Mouse (Mus musculus): ENCODE measurements around the gene Tex45. TPM values are rescaled to one million over a fixed set of nuclear protein-coding genes. Genes with fewer than 3 reads are reported as not detected.

Tex45 gene
- polyA plus RNA-seq, 1 experiment, result not detected

DNA sequence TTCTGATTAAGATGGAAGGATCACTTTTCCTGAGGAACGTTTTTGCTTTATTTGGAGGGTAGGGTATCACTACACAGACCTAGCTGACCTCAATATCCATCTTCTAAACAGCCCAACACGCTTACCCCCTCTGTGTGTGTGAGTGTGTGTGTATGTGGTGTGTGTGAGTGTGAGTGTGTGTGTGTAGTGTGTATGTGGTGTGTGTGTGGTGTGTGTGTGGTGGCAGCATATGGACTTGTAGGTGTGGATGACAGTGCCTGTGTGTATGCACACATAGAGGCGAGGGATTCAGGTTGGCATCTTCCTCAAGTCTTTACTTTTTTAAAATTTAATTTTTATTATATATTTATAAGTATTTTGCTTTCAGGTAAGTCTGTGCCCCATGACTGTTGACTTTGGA lies 27.9 kb downstream of the Tex45 start:
- Histone ChIP-seq H3K4me2 (ENCODE audit: low read depth) (no peak overlapping the region), H3K27me3 (ENCODE audit: control insufficient read depth, insufficient read depth, insufficient read length) (no peaks in the 10 kb centered on the region), H3K36me3 (ENCODE audit: control insufficient read depth, insufficient read depth) (no peaks in the 10 kb centered on the region), H3K4me3 (no peak overlapping the region), H3ac (ENCODE audit: control insufficient read depth, insufficient read length) (no peak overlapping the region), H3K79me2 (ENCODE audit: control insufficient read depth, insufficient read depth) (peaks cover 6% of the 10 kb centered on the region)
- no peak for TF ChIP-seq SRF (IDR thresholded peaks at IDR 0.05; ENCODE audit: control insufficient read depth, insufficient read length, low read depth)
- TF ChIP-seq POLR2AphosphoS2 (IDR thresholded peaks at IDR 0.05; ENCODE audit: insufficient read length, low read depth), result peak; percentile 80

DNA sequence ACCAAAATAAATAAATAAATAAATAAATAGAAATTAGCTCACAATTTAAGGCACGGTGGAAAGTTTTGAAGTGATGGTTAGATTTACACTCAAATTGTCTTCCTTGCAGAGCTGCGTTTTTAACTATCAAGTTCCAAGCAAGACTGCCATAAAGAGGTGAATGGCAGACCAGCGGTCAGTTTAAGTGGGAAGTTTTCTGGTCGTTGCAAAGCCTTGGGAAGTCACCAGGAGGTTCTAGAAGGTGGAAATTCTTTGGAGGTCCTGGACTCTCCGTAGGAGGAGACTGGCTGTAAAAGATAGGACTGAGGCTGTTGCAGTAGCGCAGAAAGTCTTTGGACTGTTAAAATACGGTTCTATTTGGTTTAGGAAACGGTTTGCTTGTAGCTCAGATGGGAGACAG lies 29.1 kb downstream of the Tex45 start:
- peak overlapping the region; percentile 21 for H3ac ChIP-seq (ENCODE audit: control insufficient read depth, insufficient read length)
- peak overlapping the region; percentile 99 for H3K4me2 ChIP-seq (ENCODE audit: low read depth)
- no peaks in the 10 kb centered on the region for H3K36me3 ChIP-seq (ENCODE audit: control insufficient read depth, insufficient read depth)
- H3K27me3 ChIP-seq (ENCODE audit: control insufficient read depth, insufficient read depth, insufficient read length), result no peaks in the 10 kb centered on the region
- TF ChIP-seq MYOG (IDR thresholded peaks at IDR 0.05; ENCODE audit: control insufficient read depth in 1 of 3, insufficient read depth in 1 of 3, insufficient read length in 2 of 3, low read depth in 2 of 3), result no peak
- no peak for TF ChIP-seq POLR2AphosphoS2 (IDR thresholded peaks at IDR 0.05; ENCODE audit: insufficient read length, low read depth)
- TF ChIP-seq REST (IDR thresholded peaks at IDR 0.05; ENCODE audit: insufficient read depth, insufficient read length), result no peak
- TF ChIP-seq TCF3 (IDR thresholded peaks at IDR 0.05; ENCODE audit: insufficient read length, low read depth), result no peak
- no peak for TF ChIP-seq MYOD1 (IDR thresholded peaks at IDR 0.05; ENCODE audit: control insufficient read depth in 1 of 3, insufficient read length in 2 of 3, low read depth in 2 of 3)
- TF ChIP-seq E2F4 (IDR thresholded peaks at IDR 0.05; ENCODE audit: insufficient read depth), result no peak
- TF ChIP-seq TCF12 (IDR thresholded peaks at IDR 0.05; ENCODE audit: insufficient read depth, poor library complexity, severe bottlenecking), result no peak
- no peak for TF ChIP-seq SRF (IDR thresholded peaks at IDR 0.05; ENCODE audit: control insufficient read depth, insufficient read length, low read depth)
- no peak for TF ChIP-seq CEBPB (IDR thresholded peaks at IDR 0.05; ENCODE audit: insufficient read depth, poor library complexity, severe bottlenecking)
- no peak for TF ChIP-seq MAX (IDR thresholded peaks at IDR 0.05; ENCODE audit: low read depth)
- no peak for TF ChIP-seq POLR2A (IDR thresholded peaks at IDR 0.05; ENCODE audit: insufficient read length, low read depth)
- TF ChIP-seq USF1 (IDR thresholded peaks at IDR 0.05; ENCODE audit: low read depth), result no peak
- H3K4me3 ChIP-seq, result peak overlapping the region; percentile 53
- peaks cover 6% of the 10 kb centered on the region for H3K79me2 ChIP-seq (ENCODE audit: control insufficient read depth, insufficient read depth)

DNA sequence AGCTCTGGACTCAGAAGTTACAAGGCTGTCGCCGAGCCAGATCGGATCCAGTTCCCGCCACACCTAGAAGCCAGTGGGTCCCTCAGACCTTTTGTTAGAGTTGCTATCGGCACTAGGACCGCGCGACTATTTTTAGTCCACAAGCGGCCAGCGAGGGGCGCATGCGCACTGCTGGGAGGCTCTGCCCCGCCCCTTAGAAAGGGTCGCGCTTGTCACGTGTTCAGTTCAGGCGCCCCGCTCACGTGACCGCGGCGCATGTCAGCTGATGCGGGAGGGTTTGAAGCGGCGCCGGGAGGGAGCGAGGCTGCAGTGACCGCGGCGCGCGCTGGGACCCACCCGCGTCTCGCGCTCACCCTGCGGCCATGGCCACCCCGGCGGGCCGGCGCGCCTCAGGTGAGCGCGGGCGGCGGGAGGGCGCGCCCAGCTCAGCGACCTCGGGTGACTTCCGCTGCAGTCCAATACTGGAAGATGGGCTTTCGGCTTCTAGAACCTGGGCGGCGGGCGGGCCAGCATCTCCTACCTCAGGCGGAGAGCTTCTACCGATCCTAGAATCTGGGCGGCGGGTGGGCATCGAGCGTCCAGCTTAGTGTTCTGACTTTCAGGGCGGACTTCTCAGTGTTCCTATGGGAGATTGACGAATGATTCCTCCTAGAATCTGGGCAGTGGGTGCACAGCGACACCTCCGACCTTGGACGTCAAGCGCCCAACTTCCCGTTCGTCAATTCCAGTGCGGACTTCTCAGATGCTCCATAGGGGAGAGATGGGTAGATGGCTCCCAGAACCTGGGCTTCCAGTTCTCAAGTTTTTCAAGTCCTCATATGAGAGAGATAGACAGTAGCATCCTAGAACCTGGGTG lies 29.8 kb downstream of the Tex45 start, which contains the start of gene Mcoln1:
Gene Mcoln1 (plus strand): TSS at position 223 of the 856 bp plus-strand sequence.
- no peaks in the 10 kb centered on the region for H3K36me3 ChIP-seq (ENCODE audit: control insufficient read depth, insufficient read depth)
- TF ChIP-seq USF1 (IDR thresholded peaks at IDR 0.05; ENCODE audit: low read depth) (peak; percentile 99), TCF12 (IDR thresholded peaks at IDR 0.05; ENCODE audit: insufficient read depth, poor library complexity, severe bottlenecking) (no peak), CEBPB (IDR thresholded peaks at IDR 0.05; ENCODE audit: insufficient read depth, poor library complexity, severe bottlenecking) (no peak), POLR2AphosphoS2 (IDR thresholded peaks at IDR 0.05; ENCODE audit: insufficient read length, low read depth) (peak; percentile 89), POLR2A (IDR thresholded peaks at IDR 0.05; ENCODE audit: insufficient read length, low read depth) (peak; percentile 93), MYOD1 (IDR thresholded peaks at IDR 0.05; ENCODE audit: control insufficient read depth in 1 of 3, insufficient read length in 2 of 3, low read depth in 2 of 3) (peak in 2 of 3 experiments; percentile 0 to 34), MYOG (IDR thresholded peaks at IDR 0.05; ENCODE audit: control insufficient read depth in 1 of 3, insufficient read depth in 1 of 3, insufficient read length in 2 of 3, low read depth in 2 of 3) (peak in 2 of 3 experiments; percentile 10 to 57), E2F4 (IDR thresholded peaks at IDR 0.05; ENCODE audit: insufficient read depth) (peak; percentile 75)
- peaks cover 6% of the 10 kb centered on the region for H3K79me2 ChIP-seq (ENCODE audit: control insufficient read depth, insufficient read depth)
- peak within 1 kb of the TSS; percentile 99 for H3K4me2 ChIP-seq (ENCODE audit: low read depth)
- H3K27me3 ChIP-seq (ENCODE audit: control insufficient read depth, insufficient read depth, insufficient read length), result no peaks in the 10 kb centered on the region
- H3ac ChIP-seq (ENCODE audit: control insufficient read depth, insufficient read length), result peak within 1 kb of the TSS; percentile 21
- peak within 1 kb of the TSS; percentile 53 for H3K4me3 ChIP-seq

DNA sequence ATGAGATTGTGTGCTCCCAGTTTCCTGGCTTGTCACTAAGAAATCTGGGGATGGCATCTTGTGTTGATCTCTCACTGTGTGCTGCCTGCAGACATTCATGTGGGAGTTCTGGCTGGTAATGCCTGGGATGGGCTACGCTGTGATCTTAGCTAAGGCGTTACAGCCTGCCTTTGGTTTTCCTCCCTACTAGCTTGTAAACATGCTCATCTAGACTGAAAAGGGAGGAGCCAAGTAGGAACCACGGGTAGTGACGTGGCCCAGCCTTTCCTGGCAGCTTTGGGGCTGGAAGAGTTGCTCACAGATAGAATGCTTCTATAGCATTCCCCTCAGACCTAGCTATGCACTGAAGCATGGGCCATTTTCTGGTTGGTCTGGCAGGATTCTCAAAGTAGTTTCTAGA lies 31.6 kb downstream of the Tex45 start:
- Histone ChIP-seq H3K79me2 (ENCODE audit: control insufficient read depth, insufficient read depth) (peaks cover 6% of the 10 kb centered on the region), H3ac (ENCODE audit: control insufficient read depth, insufficient read length) (no peak overlapping the region), H3K4me3 (no peak overlapping the region), H3K4me2 (ENCODE audit: low read depth) (no peak overlapping the region), H3K27me3 (ENCODE audit: control insufficient read depth, insufficient read depth, insufficient read length) (no peaks in the 10 kb centered on the region), H3K36me3 (ENCODE audit: control insufficient read depth, insufficient read depth) (peaks cover 3% of the 10 kb centered on the region)
- TF ChIP-seq USF1 (IDR thresholded peaks at IDR 0.05; ENCODE audit: low read depth), result no peak
- TF ChIP-seq TCF3 (IDR thresholded peaks at IDR 0.05; ENCODE audit: insufficient read length, low read depth), result no peak
- TF ChIP-seq MYOD1 (IDR thresholded peaks at IDR 0.05; ENCODE audit: control insufficient read depth in 1 of 3, insufficient read length in 2 of 3, low read depth in 2 of 3), result no peak
- TF ChIP-seq SRF (IDR thresholded peaks at IDR 0.05; ENCODE audit: control insufficient read depth, insufficient read length, low read depth), result no peak
- TF ChIP-seq E2F4 (IDR thresholded peaks at IDR 0.05; ENCODE audit: insufficient read depth), result no peak

DNA sequence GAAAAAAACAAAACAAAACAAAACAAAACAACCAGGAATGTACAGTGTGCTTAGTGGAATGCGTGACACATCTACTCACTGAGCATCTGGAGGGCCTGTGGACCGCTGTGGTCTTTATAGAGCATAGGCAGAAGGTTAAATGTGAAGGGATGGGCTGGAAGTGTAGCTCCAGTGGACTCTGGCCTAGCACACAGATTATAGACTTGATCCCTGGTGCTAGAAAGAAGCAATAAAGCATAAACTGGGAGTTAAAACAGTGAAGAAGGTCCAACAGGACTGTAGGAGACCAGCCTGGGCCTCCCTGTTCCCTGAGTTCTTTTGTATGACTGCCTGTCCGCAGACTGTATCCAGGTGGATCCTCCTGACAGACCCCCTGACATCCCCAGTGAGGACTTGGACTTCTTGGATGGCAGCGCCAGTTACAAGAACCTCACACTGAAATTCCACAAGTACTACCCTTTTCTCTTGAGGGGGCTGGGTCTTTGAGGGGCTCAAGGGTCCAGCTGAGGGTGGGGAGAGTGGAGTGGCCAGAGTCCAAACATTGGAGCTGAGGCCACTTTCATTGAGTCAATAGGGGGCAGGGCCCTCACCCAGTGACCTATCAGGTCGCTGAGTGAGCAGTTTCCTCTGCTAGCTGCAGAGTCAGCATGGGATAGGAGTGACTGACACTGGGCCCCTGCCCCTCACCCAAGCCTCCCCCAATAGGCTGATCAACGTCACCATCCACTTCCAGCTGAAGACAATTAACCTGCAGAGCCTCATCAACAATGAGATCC lies 37.5 kb downstream of the Tex45 start:
- Histone ChIP-seq H3K27me3 (ENCODE audit: control insufficient read depth, insufficient read depth, insufficient read length) (no peaks in the 10 kb centered on the region), H3ac (ENCODE audit: control insufficient read depth, insufficient read length) (no peak overlapping the region), H3K4me2 (ENCODE audit: low read depth) (no peak overlapping the region), H3K79me2 (ENCODE audit: control insufficient read depth, insufficient read depth) (no peaks in the 10 kb centered on the region), H3K4me3 (no peak overlapping the region), H3K36me3 (ENCODE audit: control insufficient read depth, insufficient read depth) (peaks cover 3% of the 10 kb centered on the region)
- TF ChIP-seq USF1 (IDR thresholded peaks at IDR 0.05; ENCODE audit: low read depth) (no peak), REST (IDR thresholded peaks at IDR 0.05; ENCODE audit: insufficient read depth, insufficient read length) (no peak), TCF12 (IDR thresholded peaks at IDR 0.05; ENCODE audit: insufficient read depth, poor library complexity, severe bottlenecking) (no peak), TCF3 (IDR thresholded peaks at IDR 0.05; ENCODE audit: insufficient read length, low read depth) (no peak), SRF (IDR thresholded peaks at IDR 0.05; ENCODE audit: control insufficient read depth, insufficient read length, low read depth) (no peak), MYOD1 (IDR thresholded peaks at IDR 0.05; ENCODE audit: control insufficient read depth in 1 of 3, insufficient read length in 2 of 3, low read depth in 2 of 3) (no peak), MAX (IDR thresholded peaks at IDR 0.05; ENCODE audit: low read depth) (no peak), MYOG (IDR thresholded peaks at IDR 0.05; ENCODE audit: control insufficient read depth in 1 of 3, insufficient read depth in 1 of 3, insufficient read length in 2 of 3, low read depth in 2 of 3) (no peak), POLR2A (IDR thresholded peaks at IDR 0.05; ENCODE audit: insufficient read length, low read depth) (no peak), CEBPB (IDR thresholded peaks at IDR 0.05; ENCODE audit: insufficient read depth, poor library complexity, severe bottlenecking) (no peak), POLR2AphosphoS2 (IDR thresholded peaks at IDR 0.05; ENCODE audit: insufficient read length, low read depth) (no peak), E2F4 (IDR thresholded peaks at IDR 0.05; ENCODE audit: insufficient read depth) (no peak)
